Mouse (Mus musculus) olfactory bulb, adult 2 months (tissue): Measurements from ENCODE around the gene Nupr1l.

ENCODE experiments used
- CTCF ChIP-seq: fragments of 200-500 bp; IDR thresholded peaks from 2 replicates; pipeline ENCODE4 v1.5.1; 2012; ENCODE audit warnings: low read depth, mild to moderate bottlenecking, low read length, moderate library complexity; ENCODE audit not compliant: insufficient read depth
- POLR2A ChIP-seq: fragments of 200-500 bp; IDR thresholded peaks from 2 replicates; pipeline ENCODE4 v1.6.1; 2012; ENCODE audit warnings: mild to moderate bottlenecking, low read depth, low read length, moderate library complexity; ENCODE audit not compliant: insufficient read depth

DNA sequence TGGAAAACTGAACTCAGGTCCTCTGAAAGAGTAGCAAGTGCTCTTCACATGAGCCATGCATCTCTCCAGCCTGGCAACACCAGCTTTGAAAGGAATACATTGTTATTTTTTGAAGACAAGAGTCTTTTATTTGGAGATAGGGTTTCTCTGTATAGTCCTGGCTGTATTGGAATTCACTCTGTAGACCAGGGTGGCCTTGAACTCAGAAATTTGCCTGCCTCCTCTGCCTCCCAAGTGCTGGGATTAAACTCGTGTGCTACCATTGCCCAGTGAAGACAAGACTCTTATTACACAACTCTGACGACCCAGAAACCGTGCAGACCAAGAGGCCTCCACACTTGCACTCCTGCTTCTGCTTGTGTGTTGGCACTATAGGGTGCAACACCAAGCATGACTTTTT lies 28.5 kb upstream of the Nupr1l start:
- TF ChIP-seq CTCF: no peak
- no peak for TF ChIP-seq POLR2A
